In the genomic region with DNA sequence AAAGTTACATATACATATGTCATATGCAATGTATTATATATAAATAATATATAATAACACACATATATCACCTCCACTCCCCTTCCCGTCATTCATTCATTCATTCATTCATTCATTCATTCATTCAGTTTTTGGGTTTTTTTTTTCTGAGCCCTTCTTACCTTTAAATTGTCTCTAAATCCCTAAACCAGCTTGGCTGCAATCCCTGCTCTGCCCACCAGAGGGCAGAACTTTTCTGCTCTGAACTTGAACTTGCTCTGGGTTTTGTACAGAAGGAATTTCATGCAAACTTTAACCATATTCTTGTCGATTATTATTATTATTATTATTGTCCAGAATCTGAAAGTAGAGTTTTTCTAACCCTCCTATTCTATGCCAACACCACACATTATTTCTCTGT, we compare ENCODE assay signal across 10 mouse cellular contexts. TPM values are rescaled to one million over a fixed set of nuclear protein-coding genes. Genes with fewer than 3 reads are reported as not detected.
DNase-seq lines count a peak whose midpoint lies in the region; ATAC-seq and TF ChIP-seq lines count a peak whose summit lies in the region.
"Had no signal": no experiment of that assay in that cellular context is flagged by ENCODE, and none has a peak within 500 bp of the region (broad histone marks: within the 10 kb centered on the region; RNA-seq: fewer than 3 reads in every experiment).

No protein-coding gene starts in this region.

- WGBS in intestine, postnatal 0 days, result 2% methylated on average over 2 of the region's 2 CpGs
- WGBS in intestine, embryonic 16.5 days, result 2% methylated on average over 2 of the region's 2 CpGs

- peak; percentile 80 for TF ChIP-seq CTCF in intestine, postnatal 0 days (IDR thresholded peaks at IDR 0.05; ENCODE audit: low read depth)
- TF ChIP-seq CTCF in cortical plate, adult 2 months (IDR thresholded peaks at IDR 0.05; ENCODE audit: extremely low read depth, insufficient read depth, low read length), result peak; percentile 76

- no peak overlapping the region for H3K9ac ChIP-seq in intestine, postnatal 0 days (ENCODE audit: low read depth, low read length)
- H3K9ac ChIP-seq in intestine, embryonic 16.5 days (ENCODE audit: low read depth, low read length), result no peak overlapping the region

- ATAC-seq in intestine, postnatal 0 days, result no peak
- ATAC-seq in intestine, embryonic 16.5 days, result no peak
- ATAC-seq in monocyte, adult 5-6 weeks (replicated peaks; ENCODE audit: insufficient number of reproducible peaks, low FRiP score, low TSS enrichment, poor library complexity, severe bottlenecking), result no peak

- peak; percentile 84 for DNase-seq in CD4-positive helper T cell, adult 2 months (ENCODE audit: low read depth, low spot score)
- peak; percentile 80 for DNase-seq in MN1 (ENCODE audit: low spot score)
- peak; percentile 79 to 80 for DNase-seq in layer of hippocampus, postnatal 10 days (ENCODE audit: low spot score in 2 of 2)
- peak; percentile 65 for DNase-seq in ovary, postnatal 36 days (ENCODE audit: low spot score)

- H3K27ac ChIP-seq in intestine, postnatal 0 days (ENCODE audit: low read depth, low read length), result no peak overlapping the region
- H3K27ac ChIP-seq in intestine, embryonic 16.5 days (ENCODE audit: low read length), result no peak overlapping the region
- H3K27ac ChIP-seq in cortical plate, adult 2 months (ENCODE audit: insufficient read depth, low read length), result no peak overlapping the region

- H3K9me3 ChIP-seq in intestine, postnatal 0 days (ENCODE audit: control insufficient read depth), result no peaks in the 10 kb centered on the region
- H3K9me3 ChIP-seq in intestine, embryonic 16.5 days (ENCODE audit: control insufficient read depth, low read length), result no peaks in the 10 kb centered on the region

- no peak overlapping the region for H3K4me3 ChIP-seq in intestine, postnatal 0 days (ENCODE audit: low read depth, low read length)
- H3K4me3 ChIP-seq in intestine, embryonic 16.5 days (ENCODE audit: low read length), result no peak overlapping the region
- no peak overlapping the region for H3K4me3 ChIP-seq in cortical plate, adult 2 months (ENCODE audit: insufficient read depth, low read length)
- H3K4me3 ChIP-seq: megakaryocyte, embryonic 14.5 days had no signal

- H3K4me2 ChIP-seq in intestine, postnatal 0 days (replicated peaks; ENCODE audit: low read depth), result no peak overlapping the region
- H3K4me2 ChIP-seq in intestine, embryonic 16.5 days (ENCODE audit: low read depth, low read length), result no peak overlapping the region

- TF ChIP-seq POLR2A in cortical plate, adult 2 months (IDR thresholded peaks at IDR 0.05; ENCODE audit: extremely low read depth, insufficient read depth, low read length), result no peak

- no peaks in the 10 kb centered on the region for H3K4me1 ChIP-seq in intestine, postnatal 0 days (replicated peaks; ENCODE audit: control insufficient read depth, insufficient read depth, low read length)
- no peaks in the 10 kb centered on the region for H3K4me1 ChIP-seq in intestine, embryonic 16.5 days (ENCODE audit: control insufficient read depth, insufficient read depth, low read length)
- H3K4me1 ChIP-seq in cortical plate, adult 2 months (ENCODE audit: control insufficient read depth, insufficient read depth, low read length), result no peaks in the 10 kb centered on the region

- H3K27me3 ChIP-seq in intestine, postnatal 0 days (replicated peaks; ENCODE audit: control insufficient read depth, insufficient read depth, low read length), result peaks cover 29% of the 10 kb centered on the region
- H3K27me3 ChIP-seq in intestine, embryonic 16.5 days (replicated peaks; ENCODE audit: control insufficient read depth, insufficient read depth, low read length), result peaks cover 30% of the 10 kb centered on the region

- H3K36me3 ChIP-seq in intestine, postnatal 0 days (ENCODE audit: control insufficient read depth, insufficient read depth), result no peaks in the 10 kb centered on the region
- H3K36me3 ChIP-seq in intestine, embryonic 16.5 days (ENCODE audit: control insufficient read depth, insufficient read depth, low read length), result no peaks in the 10 kb centered on the region

RNA-seq across cellular contexts. Expression of gene Dmwd, which starts 7.3 kb away (rescaled TPM):
- polyA plus RNA-seq in intestine, postnatal 0 days (2015; fragmentation: Nextera tagmentation; extraction: Ambion mirVana), result 4.7 and 5.4 TPM in 2 replicates
- 6.4 and 6.7 TPM in 2 replicates for polyA plus RNA-seq in intestine, embryonic 16.5 days (2015; fragmentation: Nextera tagmentation; extraction: Ambion mirVana)
- polyA plus RNA-seq in cortical plate, adult 2 months (2012; rRNA removed), result 171 and 178 TPM in 2 replicates
- 100 to 1,000 TPM; 141 to 148 TPM for total RNA-seq in layer of hippocampus, postnatal 10 days (2021)
- 0.39 to 3.2 TPM (median 0.43 TPM) in 3 replicates for total RNA-seq in monocyte, adult 5-6 weeks (2017)

RNA-seq across cellular contexts. Expression of gene Rsph6a, which starts 14.2 kb away (rescaled TPM):
- not detected in 2 replicates for polyA plus RNA-seq in intestine, postnatal 0 days (2015; fragmentation: Nextera tagmentation; extraction: Ambion mirVana)
- polyA plus RNA-seq in intestine, embryonic 16.5 days (2015; fragmentation: Nextera tagmentation; extraction: Ambion mirVana), result 0.05 TPM in 1 of 2 replicates, not detected in the other
- polyA plus RNA-seq in cortical plate, adult 2 months (2012; rRNA removed), result 0.10 and 0.17 TPM in 2 replicates
- under 1 TPM; 0.21 to 0.58 TPM for total RNA-seq in layer of hippocampus, postnatal 10 days (2021)
- total RNA-seq in monocyte, adult 5-6 weeks (2017), result not detected in 3 replicates
- total RNA-seq: gastrocnemius, postnatal 4 days had no signal

RNA-seq across cellular contexts. Expression of gene Dmpk, which starts 14.9 kb away (rescaled TPM):
- 50.8 and 60.4 TPM in 2 replicates for polyA plus RNA-seq in intestine, postnatal 0 days (2015; fragmentation: Nextera tagmentation; extraction: Ambion mirVana)
- polyA plus RNA-seq in intestine, embryonic 16.5 days (2015; fragmentation: Nextera tagmentation; extraction: Ambion mirVana), result 54.6 and 59.3 TPM in 2 replicates
- polyA plus RNA-seq in cortical plate, adult 2 months (2012; rRNA removed), result 40.9 and 47.6 TPM in 2 replicates
- total RNA-seq in layer of hippocampus, postnatal 10 days (2021), result 10 to 100 TPM; 33.3 to 37.2 TPM
- total RNA-seq in monocyte, adult 5-6 weeks (2017), result 0.97 to 1.5 TPM in 2 of 3 replicates, not detected in the other

RNA-seq across cellular contexts. Expression of gene Six5, which starts 25.7 kb away (rescaled TPM):
- 4.6 and 5.1 TPM in 2 replicates for polyA plus RNA-seq in intestine, postnatal 0 days (2015; fragmentation: Nextera tagmentation; extraction: Ambion mirVana)
- 7.3 and 7.5 TPM in 2 replicates for polyA plus RNA-seq in intestine, embryonic 16.5 days (2015; fragmentation: Nextera tagmentation; extraction: Ambion mirVana)
- 4.7 and 5.0 TPM in 2 replicates for polyA plus RNA-seq in cortical plate, adult 2 months (2012; rRNA removed)
- total RNA-seq in layer of hippocampus, postnatal 10 days (2021), result 1 to 10 TPM; 2.0 to 2.2 TPM
- not detected in 3 replicates for total RNA-seq in monocyte, adult 5-6 weeks (2017)

RNA-seq across cellular contexts. Expression of gene Sympk, which starts 44.5 kb away (rescaled TPM):
- polyA plus RNA-seq in intestine, postnatal 0 days (2015; fragmentation: Nextera tagmentation; extraction: Ambion mirVana), result 8.9 and 9.1 TPM in 2 replicates
- polyA plus RNA-seq in intestine, embryonic 16.5 days (2015; fragmentation: Nextera tagmentation; extraction: Ambion mirVana), result 23.5 and 24.1 TPM in 2 replicates
- polyA plus RNA-seq in cortical plate, adult 2 months (2012; rRNA removed), result 113 and 118 TPM in 2 replicates
- 10 to 100 TPM; 88.4 to 90.2 TPM for total RNA-seq in layer of hippocampus, postnatal 10 days (2021)
- 23.9 to 51.1 TPM (median 38.5 TPM) in 3 replicates for total RNA-seq in monocyte, adult 5-6 weeks (2017)

Comparison
In these comparisons a context has a peak if more than half of its experiments do, and no peak if none do; other contexts are left out.
1. RNA of gene Dmwd, which starts 7.3 kb away (polyA plus RNA-seq): 171 to 178 TPM in cortical plate, adult 2 months; 6.4 to 6.7 TPM in intestine, embryonic 16.5 days and 4.7 to 5.4 TPM in intestine, postnatal 0 days; every median in the first group is over 10 times any median in the second.
2. Peak in every context shown above with its lines, with median percentiles within 50 percentile points of each other: DNase-seq.